Comparison of ENCODE assay signal across 8 mouse cellular contexts in genomic region chr7:141131024-141131820, GRCm38 (mm10). TPM values are rescaled to one million over a fixed set of nuclear protein-coding genes. Genes with fewer than 3 reads are reported as not detected.
DNase-seq lines count a peak whose midpoint lies in the region; TF ChIP-seq lines count a peak whose summit lies in the region.

No protein-coding gene starts in this region.

- no peak for TF ChIP-seq CTCF in gastrocnemius, adult 2 months (IDR thresholded peaks at IDR 0.05)

- H3K27me3 ChIP-seq in megakaryocyte, embryonic 14.5 days (replicated peaks) = no peaks in the 10 kb centered on the region

- peaks cover 23% of the 10 kb centered on the region for H3K36me3 ChIP-seq in megakaryocyte, embryonic 14.5 days (replicated peaks; ENCODE audit: low read length)

- peaks cover 50% of the 10 kb centered on the region for H3K4me1 ChIP-seq in megakaryocyte, embryonic 14.5 days

- intact Hi-C loops in gastrocnemius, adult 2 months (cut with DNase I) = no loop called here

- no peaks in the 10 kb centered on the region for H3K9me3 ChIP-seq in megakaryocyte, embryonic 14.5 days

- H3K4me3 ChIP-seq in gastrocnemius, adult 2 months = peak overlapping the region; percentile 86
- H3K4me3 ChIP-seq in megakaryocyte, embryonic 14.5 days (replicated peaks) = peak overlapping the region; percentile 96

- DNase-seq in WW6 (ENCODE audit: low read depth, low spot score) = peak; percentile 87
- DNase-seq in cerebellum, postnatal 4 days (ENCODE audit: low spot score in 2 of 2) = peak; percentile 79 to 91
- DNase-seq in gastrocnemius, adult 2 months = peak; percentile 93
- peak; percentile 58 for DNase-seq in hindlimb bud, embryonic 11.5 days (ENCODE audit: extremely low spot score, low read depth, low spot score)
- DNase-seq in left cerebral cortex, adult 8-10 months (ENCODE audit: low spot score in 2 of 2) = peak; percentile 73 to 92
- DNase-seq in right cerebral cortex, postnatal 10 days (ENCODE audit: low spot score in 2 of 2) = peak; percentile 95
- peak; percentile 81 for DNase-seq in urinary bladder, postnatal 25 days (ENCODE audit: low spot score)

- H3K27ac ChIP-seq in gastrocnemius, adult 2 months = peak overlapping the region; percentile 86

RNA-seq across cellular contexts. Expression of gene Ptdss2, which starts 9.0 kb away (rescaled TPM):
- total RNA-seq in gastrocnemius, adult 2 months (2021) = 10 to 100 TPM; 19.5 to 20.5 TPM
- 10 to 100 TPM; 48.4 to 57.7 (median 52.3) TPM for total RNA-seq in left cerebral cortex, adult 8-10 months (2022)
- 32.9 and 81.5 TPM in 2 replicates for polyA plus RNA-seq in megakaryocyte, embryonic 14.5 days (2012; ENCODE audit: insufficient read depth, low replicate concordance)

RNA-seq across cellular contexts. Expression of gene Ano9, which starts 13.6 kb away (rescaled TPM):
- total RNA-seq in gastrocnemius, adult 2 months (2021) = not detected
- total RNA-seq in left cerebral cortex, adult 8-10 months (2022) = not detected
- polyA plus RNA-seq in megakaryocyte, embryonic 14.5 days (2012; ENCODE audit: insufficient read depth, low replicate concordance) = not detected in 2 replicates

RNA-seq across cellular contexts. Expression of gene Sigirr, which starts 30.9 kb away (rescaled TPM):
- 1 to 10 TPM; 1.7 TPM for total RNA-seq in gastrocnemius, adult 2 months (2021)
- 1 to 10 TPM; 2.3 to 2.6 (median 2.5) TPM for total RNA-seq in left cerebral cortex, adult 8-10 months (2022)
- polyA plus RNA-seq in megakaryocyte, embryonic 14.5 days (2012; ENCODE audit: insufficient read depth, low replicate concordance) = 41.8 and 92.9 TPM in 2 replicates

RNA-seq across cellular contexts. Expression of gene Rnh1, which starts 41.4 kb away (rescaled TPM):
- total RNA-seq in gastrocnemius, adult 2 months (2021) = 10 to 100 TPM; 46.5 to 50.9 TPM
- total RNA-seq in left cerebral cortex, adult 8-10 months (2022) = 10 to 100 TPM; 41.0 to 52.8 (median 44.8) TPM
- polyA plus RNA-seq in megakaryocyte, embryonic 14.5 days (2012; ENCODE audit: insufficient read depth, low replicate concordance) = 26.5 and 43.0 TPM in 2 replicates

RNA-seq across cellular contexts. Expression of gene Pkp3, which starts 53.2 kb away (rescaled TPM):
- not detected for total RNA-seq in gastrocnemius, adult 2 months (2021)
- total RNA-seq in left cerebral cortex, adult 8-10 months (2022) = under 1 TPM in 1 of 4 experiments, not detected in 3; 0.57 TPM
- polyA plus RNA-seq in megakaryocyte, embryonic 14.5 days (2012; ENCODE audit: insufficient read depth, low replicate concordance) = 2.5 and 3.0 TPM in 2 replicates

Comparison
In these comparisons a context has a peak if more than half of its experiments do, and no peak if none do; other contexts are left out.
1. Peak in every context shown above with its lines: DNase-seq, H3K4me3 ChIP-seq and H3K27ac ChIP-seq.